Mouse (Mus musculus): ENCODE results near the gene Zfp973.
"Not testable (repeated sequence)": the region's sequence is repeated elsewhere in the genome, so short reads cannot be mapped to it uniquely, and the experiment has no call there.

The Zfp973 gene

DNA sequence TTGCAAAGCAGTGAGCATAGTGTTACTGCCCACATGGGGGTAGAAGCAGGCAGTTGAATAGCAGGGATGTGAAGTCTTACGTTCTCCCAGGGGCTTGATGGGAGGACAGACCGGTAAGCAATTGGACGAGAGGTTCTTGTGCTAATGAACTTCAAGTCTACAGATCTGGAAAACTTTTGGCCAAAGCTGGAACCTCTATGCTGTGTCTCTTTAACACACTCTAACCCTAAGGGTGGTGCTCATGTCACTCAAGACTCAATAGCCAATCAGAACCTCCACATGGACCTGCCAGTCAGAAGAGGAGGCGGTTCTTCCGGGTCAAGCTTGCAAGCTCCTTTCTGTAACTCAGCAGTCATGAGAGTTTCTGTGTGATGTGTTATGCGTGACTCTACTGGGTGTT lies at the start of gene Zfp973:
Zfp973 (plus strand) TSS at position 301 of the 400 bp plus-strand sequence.
- DNase-seq (ENCODE audit: low spot score): not testable (repeated sequence)

DNA sequence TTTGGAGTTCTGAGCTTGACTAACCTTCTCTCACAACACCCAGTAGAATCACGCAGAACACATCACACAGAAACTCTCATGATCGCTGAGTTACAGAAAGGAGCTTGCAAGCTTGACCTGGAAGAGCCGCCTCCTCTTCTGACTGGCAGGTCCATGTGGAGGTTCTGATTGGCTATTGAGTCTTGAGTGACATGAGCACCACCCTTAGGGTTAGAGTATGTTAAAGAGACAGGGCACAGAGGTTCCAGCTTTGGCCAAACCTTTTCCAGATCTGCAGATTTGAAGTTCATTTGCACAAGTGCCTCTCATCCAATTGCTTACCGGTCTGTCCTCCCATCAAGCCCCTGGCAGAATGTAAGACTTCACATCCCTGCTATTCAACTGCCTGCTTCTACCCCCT lies 34.1 kb upstream of the Zfp973 start, which contains the start of gene Gm14308:
Gm14308 (minus strand) TSS at position 101 of the 400 bp plus-strand sequence.
- not testable (repeated sequence) for DNase-seq (ENCODE audit: low spot score)

DNA sequence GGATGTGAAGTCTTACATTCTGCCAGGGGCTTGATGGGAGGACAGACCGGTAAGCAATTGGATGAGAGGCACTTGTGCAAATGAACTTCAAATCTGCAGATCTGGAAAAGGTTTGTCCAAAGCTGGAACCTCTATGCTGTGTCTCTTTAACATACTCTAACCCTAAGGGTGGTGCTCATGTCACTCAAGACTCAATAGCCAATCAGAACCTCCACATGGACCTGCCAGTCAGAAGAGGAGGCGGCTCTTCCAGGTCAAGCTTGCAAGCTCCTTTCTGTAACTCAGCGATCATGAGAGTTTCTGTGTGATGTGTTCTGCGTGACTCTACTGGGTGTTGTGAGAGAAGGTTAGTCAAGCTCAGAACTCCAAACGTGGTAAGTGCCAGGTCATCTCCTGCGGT lies 37.7 kb downstream of the Zfp973 start, which contains the start of gene Gm14305:
Gm14305 (plus strand) TSS at position 278 of the 400 bp plus-strand sequence.
- DNase-seq (ENCODE audit: low spot score): not testable (repeated sequence)
